Mouse (Mus musculus) heart, postnatal 0 days (tissue): ENCODE data around the gene Acvr1b.

Experiments
- CTCF ChIP-seq: IDR thresholded peaks from 2 replicates; pipeline ENCODE4 v1.5.1; 2016; ENCODE audit warnings: antibody characterized with exemption, control low read depth, low read depth
- EP300 ChIP-seq: IDR thresholded peaks from 2 replicates; pipeline ENCODE4 v1.6.1; 2016; ENCODE audit warnings: antibody characterized with exemption, low read depth

DNA sequence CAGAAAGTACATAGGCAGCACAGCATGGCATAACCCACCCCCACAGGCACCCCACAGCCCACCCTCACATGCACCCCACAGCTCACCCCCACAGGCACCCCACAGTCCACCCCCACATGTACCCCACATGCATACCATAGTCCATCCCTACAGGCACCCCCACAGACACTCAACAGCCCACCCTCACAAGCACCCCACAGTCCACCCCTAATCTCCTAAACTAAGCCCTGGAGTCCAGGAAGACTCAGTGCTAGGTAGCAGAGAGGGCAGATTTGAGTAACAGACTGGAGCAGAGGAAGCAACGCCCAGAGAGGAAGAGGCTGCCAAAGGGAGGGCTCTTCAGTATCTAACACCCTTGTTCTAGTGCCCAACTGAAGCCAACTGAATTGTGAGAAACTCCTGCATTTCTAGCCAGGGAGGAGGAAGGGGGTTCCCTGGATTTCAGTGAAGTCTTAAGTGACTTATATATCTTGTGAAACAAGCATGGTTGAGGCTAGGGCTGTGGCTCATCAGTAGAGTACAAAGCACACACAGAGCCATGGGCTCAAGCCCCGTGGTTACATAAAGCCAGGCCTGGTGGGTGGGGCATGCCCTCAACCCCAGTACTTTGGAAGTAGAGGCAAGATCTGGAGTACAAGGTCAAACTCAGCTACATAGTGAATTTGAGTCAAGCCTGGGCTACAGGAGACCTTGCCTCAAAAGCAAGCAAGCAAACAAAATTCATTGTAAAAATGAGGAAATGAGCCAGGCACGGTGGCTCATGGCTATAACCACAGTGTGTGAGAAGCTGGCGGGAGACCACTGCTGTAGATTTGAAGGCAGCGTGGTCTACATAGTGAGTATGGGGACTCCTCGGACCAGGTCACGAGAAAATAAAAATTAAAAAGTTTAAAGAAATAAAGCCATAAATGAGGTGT is 18.9 kb upstream of the Acvr1b start:
- no peak for TF ChIP-seq CTCF
- TF ChIP-seq EP300 = no peak
